Mouse (Mus musculus) left cerebral cortex, postnatal 25 days (tissue): ENCODE measurements around the gene Anp32e. TPM values are rescaled to one million over a fixed set of nuclear protein-coding genes. Genes with fewer than 3 reads are reported as not detected.
"Not testable (repeated sequence)": the region's sequence is repeated elsewhere in the genome, so short reads cannot be mapped to it uniquely, and the experiment has no call there.

ENCODE experiments used
- DNase-seq, 2 experiments: peaks; one replicate each; pipeline ENCODE4 v3.0.0; 2022; ENCODE audit warnings: low spot score in 2 of 2, mixed read lengths in 1 of 2
- intact Hi-C: fragments of 180-260 bp; cut with DNase I; formaldehyde crosslinking; loops from one replicate; pipeline ENCODE4 v1.15.1; 2025
- total RNA-seq, 2 experiments: library from RNA; stranded (reverse); gene quantifications; 2 replicates each; pipeline ENCODE4 v1.2.3; 2021

Anp32e gene
- 100 to 1,000 TPM in 1 of 2 experiments, 10 to 100 TPM in 1; 95.1 to 109 TPM for total RNA-seq

GRCm38 (mm10) chr3:95928658-95929503 is at the start of gene Anp32e:
Gene Anp32e (plus strand): TSS chr3:95929246.
- intact Hi-C loops = loop anchor here (1.0 kb wide), 1 partner anchor 47 kb away; the partner anchor contains the start of gene Ciart
- peak; percentile 95 to 99 for DNase-seq

GRCm38 (mm10) chr3:95881979-95882815 is 46.8 kb upstream of the Anp32e start, which contains the start of gene Ciart:
Gene Ciart (minus strand): TSS chr3:95882251.
- intact Hi-C loops = loop anchor here (1.0 to 10.0 kb wide), 5 partner anchors 11 to 173 kb away; partner anchors contain the start of genes Anp32e, Aph1a and Vps45
- DNase-seq = peak; percentile 97 to 99

GRCm38 (mm10) chr3:95882816-95883425 is 46.1 kb upstream of the Anp32e start:
- peak; percentile 76 to 85 for DNase-seq
- intact Hi-C loops = loop anchor here (1.0 to 10.0 kb wide), 5 partner anchors 10 to 172 kb away; partner anchors contain the start of genes Anp32e, Aph1a and Vps45

- no peak for DNase-seq
- intact Hi-C loops = loop anchor here (10.0 kb wide), 1 partner anchor 170 kb away; the partner anchor contains the start of gene Vps45
Measured at GRCm38 (mm10) chr3:95884400-95884799, 44.6 kb upstream of the Anp32e start.

- intact Hi-C loops = loop anchor here (10.0 kb wide), 1 partner anchor 167 kb away; the partner anchor contains the start of gene Vps45
- DNase-seq = no peak
Measured at GRCm38 (mm10) chr3:95887596-95887995, 41.5 kb upstream of the Anp32e start.

GRCm38 (mm10) chr3:95889664-95890063 is 39.4 kb upstream of the Anp32e start:
- intact Hi-C loops = loop anchor here (10.0 kb wide), 1 partner anchor 165 kb away; the partner anchor contains the start of gene Vps45
- DNase-seq = no peak

- no peak for DNase-seq
- intact Hi-C loops = no loop called here
Measured at GRCm38 (mm10) chr3:95891211-95892065, 37.6 kb upstream of the Anp32e start, which contains the start of gene BC028528. Gene BC028528 (minus strand): TSS chr3:95892005.

GRCm38 (mm10) chr3:95892066-95893052 is 36.7 kb upstream of the Anp32e start:
- DNase-seq = no peak
- intact Hi-C loops = loop anchor here (1.0 kb wide), 1 partner anchor 10 kb away; the partner anchor contains the start of gene Ciart

- DNase-seq = no peak
- intact Hi-C loops = loop anchor here (1.0 kb wide), 1 partner anchor 11 kb away; the partner anchor contains the start of gene Ciart
Measured at GRCm38 (mm10) chr3:95893126-95893525, 35.9 kb upstream of the Anp32e start.

GRCm38 (mm10) chr3:95893606-95894316 is 35.3 kb upstream of the Anp32e start, which contains the start of gene Aph1a:
Gene Aph1a (plus strand): TSS chr3:95893969.
- intact Hi-C loops = loop anchor here (1.0 kb wide), 1 partner anchor 11 kb away; the partner anchor contains the start of gene Ciart
- peak; percentile 95 to 99 for DNase-seq

- DNase-seq = peak; percentile 53 to 64
- intact Hi-C loops = no loop called here
Measured at GRCm38 (mm10) chr3:95894317-95895160, 34.5 kb upstream of the Anp32e start.

- DNase-seq, intact Hi-C loops: not testable (repeated sequence)
Measured at GRCm38 (mm10) chr3:95895501-95895900, 33.5 kb upstream of the Anp32e start.

- intact Hi-C loops = no loop called here
- no peak for DNase-seq
Measured at GRCm38 (mm10) chr3:95899800-95900524, 29.1 kb upstream of the Anp32e start.

- intact Hi-C loops = no loop called here
- no peak for DNase-seq
Measured at GRCm38 (mm10) chr3:95901616-95902372, 27.3 kb upstream of the Anp32e start.
